Mouse (Mus musculus) brain, embryonic 14.5 days (tissue): Measurements from ENCODE around the gene Gm3233. TPM values are rescaled to one million over a fixed set of nuclear protein-coding genes. Genes with fewer than 3 reads are reported as not detected.
"Not testable (repeated sequence)": the region's sequence is repeated elsewhere in the genome, so short reads cannot be mapped to it uniquely, and the experiment has no call there.

Source experiments
- DNase-seq: peaks from one replicate; pipeline ENCODE4 v3.0.0-alpha.2; 2011; ENCODE audit warnings: low read depth
- CTCF ChIP-seq: fragments of 200-500 bp; IDR thresholded peaks from 2 replicates; pipeline ENCODE4 v1.5.1; 2012; ENCODE audit warnings: inconsistent platforms, mild to moderate bottlenecking, moderate library complexity, borderline replicate concordance; ENCODE audit not compliant: insufficient read depth, insufficient read length; ENCODE audit errors: extremely low read depth
- POLR2A ChIP-seq: fragments of 200-500 bp; IDR thresholded peaks from 2 replicates; pipeline ENCODE4 v1.6.1; 2012; ENCODE audit warnings: mild to moderate bottlenecking, inconsistent platforms, borderline replicate concordance; ENCODE audit not compliant: poor library complexity, insufficient read depth, insufficient read length, severe bottlenecking; ENCODE audit errors: extremely low read depth
- polyA plus RNA-seq: library from polyadenylated mRNA; depleted of rRNA; stranded (reverse); fragments of >200 nt; gene quantifications from 2 replicates; pipeline ENCODE4 v1.2.3, GENCODE M21; 2012; rRNA removed

The Gm3233 gene
- polyA plus RNA-seq, 1 experiment = not detected

DNA sequence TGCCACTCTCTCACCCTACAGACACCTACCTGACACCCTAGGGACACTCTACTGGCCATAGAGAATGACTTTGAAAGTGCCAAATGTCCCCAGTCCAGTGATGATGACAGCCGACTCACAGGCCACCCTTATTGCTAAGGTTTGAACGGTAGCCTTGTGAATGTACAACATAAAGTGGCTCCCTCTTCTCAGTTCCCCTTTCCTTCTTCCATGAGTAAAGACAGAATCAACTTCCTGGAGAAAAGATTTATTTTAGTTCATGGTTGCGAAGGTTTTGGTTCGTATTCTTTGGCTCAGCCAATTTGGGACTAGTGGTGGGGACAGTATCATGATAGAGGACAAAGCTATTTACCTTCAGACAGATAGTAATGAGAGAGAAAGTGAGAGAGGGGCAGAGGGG lies 20.6 kb downstream of the Gm3233 start:
- no peak for TF ChIP-seq CTCF
- no peak for TF ChIP-seq POLR2A
- DNase-seq = no peak

GRCm38 (mm10) chr10:77735928-77736327 lies 23.6 kb downstream of the Gm3233 start:
- no peak for TF ChIP-seq POLR2A
- no peak for TF ChIP-seq CTCF
- no peak for DNase-seq

DNA sequence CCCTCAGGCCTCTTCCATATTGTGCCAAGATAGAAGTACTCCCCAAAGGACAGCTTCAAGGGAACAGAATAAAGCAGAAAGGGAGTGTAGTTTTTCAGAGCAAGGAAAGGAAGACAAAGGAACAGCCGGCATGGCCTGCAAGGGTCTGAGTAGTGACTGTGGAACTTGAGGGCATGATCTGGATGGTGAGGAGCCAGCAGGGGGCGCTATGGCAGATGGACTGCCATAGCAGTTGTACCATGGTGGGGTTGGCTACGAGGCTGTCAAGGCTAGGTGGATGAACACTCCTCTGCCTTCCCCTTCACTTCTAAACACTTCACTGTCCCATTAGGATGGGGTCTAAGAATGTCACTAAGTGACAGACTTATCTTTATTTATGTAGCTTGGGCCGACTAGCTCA lies 30.2 kb downstream of the Gm3233 start:
- no peak for DNase-seq
- no peak for TF ChIP-seq POLR2A
- peak; percentile 40 for TF ChIP-seq CTCF

GRCm38 (mm10) chr10:77728280-77728679 lies 31.2 kb downstream of the Gm3233 start:
- TF ChIP-seq CTCF (no peak), POLR2A (no peak)
- no peak for DNase-seq

DNA sequence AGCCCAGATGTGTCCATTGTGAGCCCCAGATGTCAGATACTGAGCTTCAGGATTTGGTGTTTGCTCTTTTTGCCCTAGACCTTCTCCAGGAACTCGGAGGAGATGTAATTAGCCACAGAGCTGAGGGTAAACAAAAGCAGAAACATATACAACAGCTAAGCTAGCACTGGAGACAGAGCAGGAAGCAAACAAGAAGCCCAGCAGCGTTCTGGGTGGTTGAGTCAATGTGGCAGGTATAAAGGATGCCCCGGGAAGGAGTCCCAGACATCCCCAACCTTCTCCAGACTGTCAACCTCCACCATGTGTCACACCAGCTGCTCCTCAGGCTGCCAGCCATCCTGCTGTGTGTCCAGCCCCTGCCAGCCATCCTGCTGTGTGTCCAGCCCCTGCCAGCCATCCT lies 33.3 kb downstream of the Gm3233 start, which contains the start of gene Gm10100:
TSS of gene Gm10100 (plus strand) at position 301 of the 400 bp plus-strand sequence.
- DNase-seq = no peak
- TF ChIP-seq POLR2A (no peak), CTCF (no peak)

- no peak for TF ChIP-seq POLR2A
- 0 out of 2 replicates have a peak, but pooled peaks have one; percentile 23 for TF ChIP-seq CTCF
- DNase-seq = peak; percentile 3
These were observed 34.6 kb downstream of the Gm3233 start for GRCm38 (mm10) chr10:77724855-77725254.

DNA sequence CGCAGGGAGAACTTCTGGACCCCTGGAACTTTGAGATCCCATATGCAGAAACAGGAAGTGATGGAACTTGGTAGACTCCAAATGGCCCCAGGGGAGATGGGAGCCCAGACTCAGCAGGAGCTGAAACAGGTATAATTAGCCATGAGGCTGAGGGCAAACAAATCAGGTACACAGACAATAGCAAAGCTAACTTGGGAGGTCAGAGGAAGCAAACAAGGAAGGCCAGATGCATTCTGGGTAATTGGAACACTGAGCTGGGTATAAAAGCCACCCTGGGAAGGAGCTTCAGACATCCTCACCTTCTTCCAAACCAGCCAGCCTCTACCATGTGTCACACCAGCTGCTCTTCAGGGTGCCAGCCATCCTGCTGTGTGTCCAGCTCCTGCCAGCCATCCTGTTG lies 39.2 kb downstream of the Gm3233 start, which contains the start of gene Krtap12-1:
TSS of gene Krtap12-1 (plus strand) at position 301 of the 400 bp plus-strand sequence.
- not testable (repeated sequence) for DNase-seq

DNA sequence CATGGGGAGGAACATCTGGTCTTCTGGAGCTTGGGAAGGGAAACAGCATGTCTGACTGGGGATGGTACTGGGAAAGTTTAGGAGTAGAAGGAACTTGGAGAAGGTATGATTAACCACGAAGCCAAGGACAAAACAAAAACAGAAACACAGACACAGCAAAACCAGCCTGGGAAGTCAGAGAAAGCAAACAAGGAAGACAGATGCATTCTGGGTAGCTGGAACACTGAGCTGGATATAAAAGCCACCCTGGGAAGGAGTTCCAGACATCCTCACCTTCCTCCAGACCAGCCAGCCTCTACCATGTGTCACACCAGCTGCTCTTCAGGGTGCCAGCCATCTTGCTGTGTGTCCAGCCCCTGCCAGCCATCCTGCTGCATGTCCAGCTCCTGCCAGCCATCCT lies 44.0 kb downstream of the Gm3233 start, which contains the start of gene Gm10142:
TSS of gene Gm10142 (plus strand) at position 301 of the 400 bp plus-strand sequence.
- DNase-seq = no peak
- TF ChIP-seq CTCF (no peak), POLR2A (no peak)

DNA sequence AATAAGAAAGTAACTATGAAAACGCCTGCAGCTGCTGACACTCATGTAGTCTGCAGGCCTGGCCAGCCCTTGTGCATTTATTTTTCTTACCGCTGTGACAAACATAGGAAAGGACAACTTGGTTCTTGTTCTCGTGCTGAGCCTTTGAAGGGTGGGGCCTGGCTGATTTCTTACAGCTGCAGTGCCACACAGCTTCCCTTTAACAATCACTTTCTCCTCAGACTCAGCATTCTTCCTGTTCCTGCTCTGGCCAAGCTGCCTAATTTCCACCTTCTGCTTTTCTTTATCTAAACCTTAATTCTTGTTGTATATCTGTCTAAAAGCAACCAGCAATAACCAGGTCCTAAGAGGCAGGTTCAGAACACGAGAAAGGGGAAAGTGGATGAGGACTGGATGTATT lies 45.7 kb downstream of the Gm3233 start:
- no peak for DNase-seq
- TF ChIP-seq CTCF (no peak), POLR2A (no peak)

DNA sequence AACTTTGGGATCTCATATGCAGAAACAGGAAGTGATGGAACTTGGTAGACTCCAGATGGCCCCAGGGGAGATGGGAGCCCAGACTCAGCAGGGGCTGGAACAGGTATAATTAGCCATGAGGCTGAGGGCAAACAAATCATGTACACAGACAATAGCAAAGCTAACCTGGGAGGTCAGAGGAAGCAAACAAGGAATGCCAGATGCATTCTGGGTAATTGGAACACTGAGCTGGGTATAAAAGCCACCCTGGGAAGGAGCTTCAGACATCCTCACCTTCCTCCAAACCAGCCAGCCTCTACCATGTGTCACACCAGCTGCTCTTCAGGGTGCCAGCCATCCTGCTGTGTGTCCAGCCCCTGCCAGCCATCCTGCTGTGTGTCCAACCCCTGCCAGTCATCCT lies 48.3 kb downstream of the Gm3233 start, which contains the start of gene Gm10024:
TSS of gene Gm10024 (plus strand) at position 301 of the 400 bp plus-strand sequence.
- not testable (repeated sequence) for DNase-seq

DNA sequence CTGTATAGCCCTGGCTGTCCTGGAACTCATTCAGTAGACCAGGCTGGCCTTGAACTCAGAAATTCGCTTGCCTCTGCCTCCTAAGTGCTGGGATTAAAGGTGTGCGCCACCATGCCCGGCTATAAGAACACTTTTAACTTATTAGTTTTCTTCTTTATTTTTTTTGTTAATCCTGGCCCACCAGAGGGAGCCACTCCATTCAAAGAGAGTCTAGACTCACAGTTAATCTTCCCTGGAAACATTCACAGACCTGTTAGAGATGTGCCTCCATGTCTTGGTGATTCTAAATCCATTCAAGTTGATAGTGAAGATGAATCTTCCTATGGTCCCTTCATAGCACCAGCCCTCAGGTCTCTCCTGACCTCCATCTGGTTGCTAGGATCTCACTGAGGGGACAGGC lies 49.7 kb downstream of the Gm3233 start:
- DNase-seq = no peak
- no peak for TF ChIP-seq POLR2A
- no peak for TF ChIP-seq CTCF

Other genes starting within 250 kb of the Gm3233 start
- 38.1 and 38.8 TPM in 2 replicates for gene Fam207a, start 243.9 kb downstream of the Gm3233 start, polyA plus RNA-seq
- 0.62 and 0.94 TPM in 2 replicates for gene Itgb2, start 229.4 kb downstream of the Gm3233 start, polyA plus RNA-seq
- gene Pttg1ip, start 178.0 kb downstream of the Gm3233 start, polyA plus RNA-seq = 70.0 and 74.8 TPM in 2 replicates
- 368 and 420 TPM in 2 replicates for gene Sumo3, start 153.6 kb downstream of the Gm3233 start, polyA plus RNA-seq
- gene Gm49325, start 153.5 kb downstream of the Gm3233 start, polyA plus RNA-seq = not detected in 2 replicates
- gene Ube2g2, start 137.4 kb downstream of the Gm3233 start, polyA plus RNA-seq = 56.9 and 57.7 TPM in 2 replicates
- 1.5 and 1.6 TPM in 2 replicates for gene Tspear, start 73.1 kb downstream of the Gm3233 start, polyA plus RNA-seq
- gene Gm19402, start 68.9 kb downstream of the Gm3233 start, polyA plus RNA-seq = not detected in 2 replicates
- gene Gm9508, start 62.4 kb downstream of the Gm3233 start, polyA plus RNA-seq = not detected in 2 replicates
- not detected in 2 replicates for gene Gm10272, start 53.1 kb downstream of the Gm3233 start, polyA plus RNA-seq
- not detected in 2 replicates for gene Gm10024, start 48.2 kb downstream of the Gm3233 start, polyA plus RNA-seq
- not detected in 2 replicates for gene Gm10142, start 43.9 kb downstream of the Gm3233 start, polyA plus RNA-seq
- not detected in 2 replicates for gene Krtap12-1, start 39.1 kb downstream of the Gm3233 start, polyA plus RNA-seq
- gene Gm10100, start 33.2 kb downstream of the Gm3233 start, polyA plus RNA-seq = not detected in 2 replicates
- not detected in 2 replicates for gene Gm18596, start 17.0 kb downstream of the Gm3233 start, polyA plus RNA-seq
- gene Gm9736, start 8.3 kb downstream of the Gm3233 start, polyA plus RNA-seq = not detected in 2 replicates
- gene Gm3238, start 11.6 kb upstream of the Gm3233 start, polyA plus RNA-seq = not detected in 2 replicates
- not detected in 2 replicates for gene Gm7138, start 17.3 kb upstream of the Gm3233 start, polyA plus RNA-seq
- gene Gm3250, start 22.9 kb upstream of the Gm3233 start, polyA plus RNA-seq = not detected in 2 replicates
- gene Gm7137, start 28.5 kb upstream of the Gm3233 start, polyA plus RNA-seq = not detected in 2 replicates
- not detected in 2 replicates for gene Gm9639, start 35.4 kb upstream of the Gm3233 start, polyA plus RNA-seq
- gene Gm19668, start 39.5 kb upstream of the Gm3233 start, polyA plus RNA-seq = not detected in 2 replicates
- not detected in 2 replicates for gene Gm9507, start 52.2 kb upstream of the Gm3233 start, polyA plus RNA-seq
- 0.14 TPM in 1 of 2 replicates, not detected in the other for gene Gm2696, start 55.0 kb upstream of the Gm3233 start, polyA plus RNA-seq
- not detected in 2 replicates for gene Krtap10-4, start 67.4 kb upstream of the Gm3233 start, polyA plus RNA-seq
- gene Krtap10-10, start 76.3 kb upstream of the Gm3233 start, polyA plus RNA-seq = not detected in 2 replicates
- gene Gm36176, start 87.1 kb upstream of the Gm3233 start, polyA plus RNA-seq = not detected in 2 replicates
- gene Gm10318, start 93.2 kb upstream of the Gm3233 start, polyA plus RNA-seq = 0.10 TPM in 1 of 2 replicates, not detected in the other
- not detected in 2 replicates for gene Gm3285, start 102.3 kb upstream of the Gm3233 start, polyA plus RNA-seq
- gene Lrrc3, start 142.9 kb upstream of the Gm3233 start, polyA plus RNA-seq = 9.5 and 15.3 TPM in 2 replicates
- gene Trpm2, start 210.9 kb upstream of the Gm3233 start, polyA plus RNA-seq = 6.3 and 6.5 TPM in 2 replicates
- 54.5 and 68.2 TPM in 2 replicates for gene 1810043G02Rik, start 218.8 kb upstream of the Gm3233 start, polyA plus RNA-seq